Mouse (Mus musculus) monocyte, adult 2 months (primary cell): ENCODE measurements around the gene Tssk6.
A peak's percentile ranks its signal among the peaks of the same experiment; 100 is the strongest.
"Not testable (repeated sequence)": the region's sequence is repeated elsewhere in the genome, so short reads cannot be mapped to it uniquely, and the experiment has no call there.

Source experiments
- DNase-seq, 2 experiments: peaks; one replicate each; pipeline ENCODE4 v3.0.0; 2022; ENCODE audit warnings: low spot score in 2 of 2, low read depth in 1 of 2

Gene Tssk6

GRCm38 (mm10) chr8:69914526-69914925 is 12.5 kb downstream of the Tssk6 start:
- DNase-seq = no peak

GRCm38 (mm10) chr8:69915748-69916147 is 13.8 kb downstream of the Tssk6 start:
- DNase-seq = no peak

GRCm38 (mm10) chr8:69918506-69918905 is 16.5 kb downstream of the Tssk6 start:
- no peak for DNase-seq

GRCm38 (mm10) chr8:69919010-69919409 is 17.0 kb downstream of the Tssk6 start:
- peak; percentile 54 to 68 for DNase-seq

GRCm38 (mm10) chr8:69919876-69920662 is 18.1 kb downstream of the Tssk6 start:
- peak; percentile 67 to 78 for DNase-seq

GRCm38 (mm10) chr8:69921141-69921540 is 19.2 kb downstream of the Tssk6 start:
- no peak for DNase-seq

- DNase-seq = no peak
Observed at GRCm38 (mm10) chr8:69923986-69924385, 22.0 kb downstream of the Tssk6 start.

GRCm38 (mm10) chr8:69926901-69927300 is 24.9 kb downstream of the Tssk6 start:
- no peak for DNase-seq

- no peak for DNase-seq
Observed at GRCm38 (mm10) chr8:69933811-69934210, 31.8 kb downstream of the Tssk6 start.

- no peak for DNase-seq
Observed at GRCm38 (mm10) chr8:69934582-69934981, 32.6 kb downstream of the Tssk6 start.

- DNase-seq = no peak
Observed at GRCm38 (mm10) chr8:69935431-69935830, 33.4 kb downstream of the Tssk6 start.

GRCm38 (mm10) chr8:69936050-69936794 is 34.2 kb downstream of the Tssk6 start:
- no peak for DNase-seq

- DNase-seq = no peak
Observed at GRCm38 (mm10) chr8:69937466-69937865, 35.5 kb downstream of the Tssk6 start.

GRCm38 (mm10) chr8:69938245-69938982 is 36.4 kb downstream of the Tssk6 start:
- DNase-seq = no peak

- no peak for DNase-seq
Observed at GRCm38 (mm10) chr8:69939633-69940032, 37.6 kb downstream of the Tssk6 start.

GRCm38 (mm10) chr8:69940386-69940785 is 38.4 kb downstream of the Tssk6 start:
- DNase-seq = no peak

- not testable (repeated sequence) for DNase-seq
Observed at GRCm38 (mm10) chr8:69942495-69942894, 40.5 kb downstream of the Tssk6 start.

GRCm38 (mm10) chr8:69950300-69950699 is 48.3 kb downstream of the Tssk6 start:
- DNase-seq = no peak
